Mouse (Mus musculus) CH12.LX (cell line): ENCODE results near the gene Cited2. TPM values are rescaled to one million over a fixed set of nuclear protein-coding genes. Genes with fewer than 3 reads are reported as not detected.

Experiments
- DNase-seq: peaks from one replicate; pipeline ENCODE4 v3.0.0-alpha.2; 2013; ENCODE audit errors: extremely low read depth
- H3K27ac ChIP-seq: 2 replicates; pipeline ENCODE4 v1.5.1; 2012; ENCODE audit warnings: low read depth, mild to moderate bottlenecking, control low read depth, moderate library complexity; ENCODE audit not compliant: insufficient read depth
- H3K27me3 ChIP-seq: replicated peaks from 2 replicates; pipeline ENCODE3; 2012; ENCODE audit warnings: inconsistent platforms
- H3K36me3 ChIP-seq, 2 experiments: replicated peaks in 1 of 2; 2 replicates each; pipeline versions ENCODE3 to v1.6.1; 2012; ENCODE audit warnings: inconsistent platforms in 1 of 2, low read length in 1 of 2, mild to moderate bottlenecking in 1 of 2, mixed read lengths in 1 of 2, moderate library complexity in 1 of 2; ENCODE audit not compliant: control insufficient read depth in 1 of 2, insufficient read depth in 1 of 2
- H3K4me1 ChIP-seq, 2 experiments: 2 replicates each; pipeline ENCODE4 v1.6.1; 2012; ENCODE audit warnings: inconsistent platforms in 1 of 2, moderate library complexity in 1 of 2; ENCODE audit not compliant: insufficient read depth in 2 of 2, control insufficient read depth in 1 of 2
- H3K4me2 ChIP-seq: 2 replicates; pipeline ENCODE4 v1.6.1; 2012; ENCODE audit warnings: low read depth, mild to moderate bottlenecking, control low read depth; ENCODE audit not compliant: poor library complexity, insufficient read depth, severe bottlenecking
- H3K4me3 ChIP-seq, 3 experiments: fragments of 150-350 bp in 1 of 3; sonication (generic) in 1 of 3; replicated peaks in 1 of 3; 2 replicates each; pipeline versions ENCODE3 to v1.5.1; 2011 to 2012; ENCODE audit warnings: low read depth in 2 of 3, low read length in 2 of 3, mild to moderate bottlenecking in 2 of 3, moderate library complexity in 2 of 3, control low read depth in 1 of 3, improper control_type of control experiment in 1 of 3, inconsistent platforms in 1 of 3, mixed read lengths in 1 of 3; ENCODE audit not compliant: poor library complexity in 1 of 3
- H3K79me2 ChIP-seq: replicated peaks from 2 replicates; pipeline ENCODE4 v1.6.1; 2012; ENCODE audit warnings: mild to moderate bottlenecking, moderate library complexity; ENCODE audit not compliant: control insufficient read depth, poor library complexity, insufficient read depth, severe bottlenecking; ENCODE audit errors: extremely low read depth
- H3K9ac ChIP-seq: 2 replicates; pipeline ENCODE4 v1.6.1; 2012; ENCODE audit warnings: low read depth, mild to moderate bottlenecking, control low read depth, moderate library complexity; ENCODE audit not compliant: insufficient read depth
- H3K9me3 ChIP-seq: replicated peaks from 2 replicates; pipeline ENCODE3; 2012; ENCODE audit warnings: low read length, inconsistent platforms, mixed read lengths
- BHLHE40 ChIP-seq: IDR thresholded peaks from 2 replicates; pipeline ENCODE4 v1.6.1; 2011; ENCODE audit warnings: mild to moderate bottlenecking, low read depth, low read length, improper control_type of control experiment
- CHD2 ChIP-seq: IDR thresholded peaks from 2 replicates; pipeline ENCODE4 v1.6.1; 2011; ENCODE audit warnings: low read length, improper control_type of control experiment
- E2F4 ChIP-seq: IDR thresholded peaks from 2 replicates; pipeline ENCODE4 v1.6.1; 2011; ENCODE audit warnings: low read depth, low read length, improper control_type of control experiment; ENCODE audit not compliant: insufficient replicate concordance
- ELF1 ChIP-seq: IDR thresholded peaks from 2 replicates; pipeline ENCODE4 v1.6.1; 2014; ENCODE audit warnings: low read depth, mild to moderate bottlenecking, inconsistent platforms, low read length, improper control_type of control experiment
- IRF4 ChIP-seq: IDR thresholded peaks from 2 replicates; pipeline ENCODE4 v1.6.1; 2014; ENCODE audit warnings: low read depth, mild to moderate bottlenecking, inconsistent platforms, low read length, improper control_type of control experiment
- JUND ChIP-seq: conservative IDR thresholded peaks from 2 replicates; pipeline ENCODE4 v1.6.1; 2011; ENCODE audit warnings: low read depth, low read length, improper control_type of control experiment
- MAX ChIP-seq: IDR thresholded peaks from 2 replicates; pipeline ENCODE4 v1.6.1; 2011; ENCODE audit warnings: low read length, improper control_type of control experiment
- MAZ ChIP-seq: IDR thresholded peaks from 2 replicates; pipeline ENCODE4 v1.6.1; 2012; ENCODE audit warnings: low read depth, mild to moderate bottlenecking, inconsistent platforms, low read length, improper control_type of control experiment, moderate library complexity
- MEF2A ChIP-seq: IDR thresholded peaks from 2 replicates; pipeline ENCODE4 v1.6.1; 2014; ENCODE audit warnings: low read depth, mild to moderate bottlenecking, inconsistent platforms, low read length, improper control_type of control experiment, borderline replicate concordance
- MXI1 ChIP-seq: IDR thresholded peaks from 2 replicates; pipeline ENCODE4 v1.6.1; 2011; ENCODE audit warnings: mild to moderate bottlenecking, low read depth, low read length, improper control_type of control experiment
- PAX5 ChIP-seq: IDR thresholded peaks from 2 replicates; pipeline ENCODE4 v1.6.1; 2012; ENCODE audit warnings: low read length, inconsistent platforms, mixed read lengths
- RAD21 ChIP-seq: IDR thresholded peaks from 2 replicates; pipeline ENCODE4 v1.6.1; 2011; ENCODE audit warnings: low read depth, mild to moderate bottlenecking, low read length, improper control_type of control experiment, moderate library complexity
- RCOR1 ChIP-seq: conservative IDR thresholded peaks from 2 replicates; pipeline ENCODE4 v1.6.1; 2012; ENCODE audit warnings: low read depth, mild to moderate bottlenecking, inconsistent platforms, low read length, improper control_type of control experiment
- SMC3 ChIP-seq: IDR thresholded peaks from 2 replicates; pipeline ENCODE4 v1.6.1; 2011; ENCODE audit warnings: low read depth, low read length, improper control_type of control experiment
- TCF12 ChIP-seq: IDR thresholded peaks from 2 replicates; pipeline ENCODE4 v1.6.1; 2014; ENCODE audit warnings: low read depth, mild to moderate bottlenecking, inconsistent platforms, low read length, improper control_type of control experiment
- USF1 ChIP-seq: IDR thresholded peaks from 2 replicates; pipeline ENCODE4 v1.6.1; 2014; ENCODE audit warnings: low read depth, mild to moderate bottlenecking, inconsistent platforms, low read length, improper control_type of control experiment
- ZMIZ1 ChIP-seq: IDR thresholded peaks from 2 replicates; pipeline ENCODE4 v1.6.1; 2012; ENCODE audit warnings: low read depth, mild to moderate bottlenecking, inconsistent platforms, low read length, improper control_type of control experiment
- ZNF384 ChIP-seq: IDR thresholded peaks from 2 replicates; pipeline ENCODE4 v1.6.1; 2012; ENCODE audit warnings: low read depth, low read length, improper control_type of control experiment, inconsistent platforms
- dilution Hi-C: fragments of 300-500 bp; cut with MboI; formaldehyde crosslinking; loops from 2 replicates; pipeline ENCODE4 v1.14.3; 2020; ENCODE audit warnings: low sequenced_read_pairs; ENCODE audit not compliant: extremely low pct_unique_long_range_greater_than_20kb, extremely low pct_ligation_motif_present
- in situ Hi-C: fragments of 300-500 bp; cut with MboI; formaldehyde crosslinking; loops from 3 replicates; pipeline ENCODE4 v1.14.3; 2019; ENCODE audit warnings: low sequenced_read_pairs, low pct_ligation_motif_present, low pct_unique_long_range_greater_than_20kb, mixed read lengths
- polyA plus RNA-seq: library from polyadenylated mRNA; unstranded; fragments of >175 nt; gene quantifications from 2 replicates; pipeline ENCODE4 v1.2.1, GENCODE M21; 2012; ENCODE audit warnings: low read depth; ENCODE audit not compliant: insufficient read length
- total RNA-seq, 2 experiments: library from RNA; depleted of rRNA; stranded (reverse); fragments of 300-350 nt in 1 of 2; fragments of >200 nt in 1 of 2; gene quantifications; 2 replicates each; pipeline ENCODE4 v1.2.3; 2012 to 2014

Cited2 gene
- total and polyA plus RNA-seq, 3 experiments = 22.6 to 149 (median 28.6) TPM

- TF ChIP-seq ELF1 = no peak; the same call in none of the 2 replicates
- TF ChIP-seq USF1 = no peak
- peak; percentile 77 for TF ChIP-seq TCF12
- TF ChIP-seq BHLHE40 = peak; percentile 96
- TF ChIP-seq CHD2 = no peak; the same call in 1 of the 2 replicates
- TF ChIP-seq IRF4 = peak; percentile 65; the same call in 1 of the 2 replicates
- TF ChIP-seq MAX = no peak; the same call in 1 of the 2 replicates
- peak; percentile 61; the same call in 1 of the 2 replicates for TF ChIP-seq RCOR1
- no peak for TF ChIP-seq JUND
- TF ChIP-seq E2F4 = no peak
Measured at GRCm38 (mm10) chr10:17722158-17722557, 860 bp upstream of the Cited2 start (continued).

GRCm38 (mm10) chr10:17723421-17723841, 413 bp downstream of the Cited2 start:
- Histone ChIP-seq H3K36me3 (peaks cover 11 to 22% of the 10 kb centered on the region in 2 experiments), H3K27me3 (no peaks in the 10 kb centered on the region), H3K79me2 (peaks cover 23% of the 10 kb centered on the region), H3K4me1 (peaks cover 8 to 34% of the 10 kb centered on the region in 2 experiments; a peak in 3 of 4 replicates), H3K27ac (peak overlapping the region; percentile 92), H3K9me3 (no peaks in the 10 kb centered on the region), H3K9ac (peak overlapping the region; percentile 98), H3K4me3 (peak overlapping the region; percentile 70 to 93 (median 78)), H3K4me2 (no peak overlapping the region)
- dilution Hi-C loops = no loop called here
- no peak for TF ChIP-seq RAD21
- no peak for TF ChIP-seq MEF2A
- no peak for TF ChIP-seq ZNF384
- no peak; the same call in 1 of the 2 replicates for TF ChIP-seq SMC3
- TF ChIP-seq MXI1 = no peak
- no peak for TF ChIP-seq ZMIZ1
- no peak for TF ChIP-seq PAX5
- no peak for TF ChIP-seq MAZ
- TF ChIP-seq CHD2 = no peak
- TF ChIP-seq RCOR1 = no peak
- TF ChIP-seq ELF1 = no peak
- DNase-seq = peak; percentile 50
- in situ Hi-C loops = loop anchor here (5.0 to 25.0 kb wide), 4 partner anchors 41 to 736 kb away; no protein-coding TSS in a partner anchor
